Mouse (Mus musculus): ENCODE results near the gene Cxcl1.
"Not testable (repeated sequence)": the region's sequence is repeated elsewhere in the genome, so short reads cannot be mapped to it uniquely, and the experiment has no call there.

The Cxcl1 gene

DNA sequence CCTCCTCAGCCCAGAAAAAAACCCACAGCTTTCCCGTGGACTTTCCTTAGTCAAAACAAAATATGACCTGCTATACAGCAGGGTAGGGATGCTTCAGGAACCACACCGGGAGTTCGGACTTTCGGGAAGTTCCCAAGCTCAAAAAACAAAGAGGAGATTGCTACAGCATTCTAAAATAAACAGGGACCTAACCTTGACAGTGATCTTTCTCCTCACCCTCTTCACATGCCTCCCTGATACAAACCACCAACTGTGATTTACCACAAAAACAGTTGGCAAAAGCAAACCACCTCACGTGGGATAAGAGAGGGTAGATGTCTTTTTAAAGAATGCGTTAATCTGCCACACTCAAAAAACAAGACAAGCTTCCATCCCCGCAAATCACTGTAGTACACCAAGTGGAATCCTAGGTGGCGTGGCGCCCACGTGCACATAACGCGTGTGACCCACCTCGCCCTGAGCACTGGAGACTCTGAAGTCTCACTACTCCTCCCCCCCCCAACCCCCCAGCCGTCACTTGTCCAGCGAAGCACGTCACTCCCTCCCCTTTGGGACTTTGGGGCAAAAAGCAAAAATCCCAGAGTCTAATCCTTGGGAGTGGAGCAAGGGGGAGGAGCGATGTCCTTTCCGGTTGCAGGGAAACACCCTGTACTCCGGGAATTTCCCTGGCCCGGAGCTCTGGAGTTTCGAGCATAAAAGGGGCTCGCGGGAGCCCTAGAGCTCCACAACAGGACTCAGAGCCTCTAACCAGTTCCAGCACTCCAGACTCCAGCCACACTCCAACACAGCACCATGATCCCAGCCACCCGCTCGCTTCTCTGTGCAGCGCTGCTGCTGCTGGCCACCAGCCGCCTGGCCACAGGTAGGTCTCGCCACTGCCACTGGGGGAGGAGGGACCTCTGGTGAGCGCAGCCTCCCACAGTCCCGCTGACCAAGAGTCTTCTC, at the start of gene Cxcl1:
Cxcl1 (plus strand) TSS at position 723 of the 945 bp plus-strand sequence.
- peak; percentile 66 for DNase-seq

DNA sequence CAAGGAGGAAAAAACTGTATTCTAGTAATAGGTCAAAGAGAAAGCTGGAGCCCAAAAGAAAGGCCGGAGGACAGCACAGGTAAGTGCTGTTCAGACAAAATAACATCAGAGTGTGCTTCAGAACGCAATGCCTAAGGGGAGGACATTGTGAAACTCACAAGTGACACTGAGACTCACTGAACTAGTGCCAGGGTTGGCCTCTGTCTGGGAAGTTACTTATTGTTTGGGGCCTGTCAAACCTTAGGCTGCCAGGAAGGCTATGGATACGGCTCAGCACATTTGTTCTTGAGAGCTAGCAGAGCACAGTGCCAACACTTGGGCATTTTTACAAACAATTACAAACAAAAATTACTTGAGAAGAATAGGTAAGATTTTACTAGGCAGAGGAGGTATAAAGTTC, 47.1 kb upstream of the Cxcl1 start:
- DNase-seq, result no peak

DNA sequence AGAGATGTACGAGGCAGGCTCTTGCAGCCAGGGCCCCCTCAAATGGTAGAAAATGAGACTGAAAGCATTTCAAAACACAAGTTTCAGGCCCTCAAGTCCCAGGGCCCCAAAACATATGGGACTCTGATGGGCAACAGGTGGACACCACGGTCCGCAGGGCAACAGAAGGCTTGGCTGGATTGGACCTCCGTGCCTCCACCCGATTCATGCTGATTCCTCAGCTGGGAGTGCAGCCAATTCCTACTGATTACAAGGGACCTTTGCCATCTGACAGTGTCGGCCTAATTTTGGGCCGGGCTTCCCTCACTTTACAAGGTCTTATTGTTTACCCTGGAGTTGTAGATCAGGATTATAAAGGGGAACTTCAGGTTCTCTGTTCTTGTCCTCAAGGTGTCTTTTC, 40.9 kb upstream of the Cxcl1 start:
- DNase-seq, result not testable (repeated sequence)

DNA sequence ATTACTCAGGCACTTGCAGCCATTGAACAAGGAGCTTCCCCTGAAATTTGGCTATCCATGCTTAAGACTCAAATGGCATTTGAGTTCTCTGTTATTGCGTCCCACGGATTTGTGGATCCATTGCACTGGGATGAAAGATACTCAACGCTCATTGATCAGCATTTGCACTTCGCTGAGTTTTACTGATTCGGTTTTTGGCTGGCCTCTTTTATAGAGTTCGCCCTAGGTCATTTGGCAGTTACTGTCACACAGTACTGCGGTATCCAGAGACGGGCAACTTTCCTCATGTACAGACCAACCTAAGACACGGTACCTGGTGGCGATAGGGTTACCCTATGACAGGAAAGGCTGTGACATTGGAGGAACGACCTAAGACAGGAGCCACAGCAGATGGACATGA, 39.6 kb upstream of the Cxcl1 start:
- not testable (repeated sequence) for DNase-seq

DNA sequence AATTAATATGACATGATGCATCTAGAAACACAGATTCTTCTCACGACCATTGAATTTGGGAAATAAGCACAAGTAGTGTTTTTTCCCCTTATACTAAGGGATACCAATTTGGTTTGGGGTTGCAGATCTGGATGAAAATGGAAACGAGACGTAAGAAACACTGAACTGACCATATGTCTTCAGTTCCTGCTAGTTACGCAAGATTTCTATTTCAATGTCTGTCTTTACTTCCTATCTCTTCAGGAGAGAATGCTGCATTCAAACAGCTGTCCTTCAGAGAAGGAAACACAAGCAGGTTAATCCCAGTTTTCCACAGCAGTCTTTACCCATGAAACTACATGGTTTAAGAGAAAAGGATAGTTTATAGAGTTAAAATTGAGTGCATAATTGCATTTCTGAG, 37.8 kb upstream of the Cxcl1 start:
- no peak for DNase-seq

DNA sequence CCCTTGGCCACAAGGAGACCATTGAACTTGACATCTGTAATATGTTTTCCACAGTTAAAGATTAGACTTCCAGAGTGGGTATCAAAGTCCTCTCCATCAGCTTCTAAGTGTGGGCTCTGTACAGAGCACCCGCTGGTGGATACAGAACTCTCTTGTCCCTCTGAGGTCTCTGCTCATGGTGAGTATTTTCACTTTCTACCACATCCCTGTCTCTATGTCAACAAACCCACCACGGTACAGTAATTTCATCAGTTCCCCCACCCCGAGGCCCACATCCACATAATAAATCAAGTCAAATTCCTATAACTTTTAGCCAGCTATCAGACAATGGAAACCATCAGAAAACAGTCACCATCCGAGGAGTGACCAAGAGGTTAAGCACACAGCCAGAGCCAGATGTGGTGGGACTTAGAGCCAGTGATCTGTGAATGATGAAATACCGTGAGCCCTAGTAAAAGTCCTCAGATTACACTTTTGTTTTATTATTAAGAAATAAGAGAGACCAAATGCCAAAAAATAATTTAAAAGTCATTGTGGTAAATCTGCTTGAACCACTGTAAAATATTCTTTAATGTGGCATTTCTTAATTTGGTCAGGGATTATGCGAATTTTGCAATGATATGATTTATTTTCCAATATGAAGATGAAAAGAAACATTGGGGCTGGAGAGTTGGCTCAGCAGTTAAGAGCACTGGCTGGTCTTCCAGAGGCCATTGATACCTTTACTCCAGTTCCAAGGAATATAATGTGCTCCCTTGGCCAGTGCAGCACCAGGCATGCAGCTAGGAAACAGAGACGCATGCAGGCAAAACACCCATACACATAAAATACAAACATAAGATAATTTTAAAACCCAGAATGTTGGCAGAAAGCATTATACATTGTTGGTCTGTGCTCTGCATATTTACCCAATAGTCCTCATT, 35.5 kb upstream of the Cxcl1 start:
- DNase-seq, result peak; percentile 17

DNA sequence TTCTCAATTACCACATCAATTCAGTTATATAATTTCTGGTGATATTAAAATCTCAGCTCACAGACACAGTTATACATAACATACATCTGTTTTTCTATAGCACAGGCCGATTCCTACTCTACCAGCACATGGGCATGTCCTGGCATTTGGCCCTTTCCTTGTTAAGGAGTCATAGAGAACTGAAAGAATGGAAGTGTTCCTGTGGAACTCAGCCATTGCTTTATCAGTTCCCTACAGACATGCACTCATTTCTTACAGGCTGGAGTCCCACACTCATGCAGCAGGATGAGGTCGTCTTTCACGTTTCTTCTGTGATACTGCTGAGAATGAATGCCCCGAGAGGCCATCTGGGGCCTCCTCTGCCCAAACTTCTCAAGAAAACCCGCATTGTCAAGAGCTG, 33.6 kb upstream of the Cxcl1 start:
- DNase-seq, result no peak

DNA sequence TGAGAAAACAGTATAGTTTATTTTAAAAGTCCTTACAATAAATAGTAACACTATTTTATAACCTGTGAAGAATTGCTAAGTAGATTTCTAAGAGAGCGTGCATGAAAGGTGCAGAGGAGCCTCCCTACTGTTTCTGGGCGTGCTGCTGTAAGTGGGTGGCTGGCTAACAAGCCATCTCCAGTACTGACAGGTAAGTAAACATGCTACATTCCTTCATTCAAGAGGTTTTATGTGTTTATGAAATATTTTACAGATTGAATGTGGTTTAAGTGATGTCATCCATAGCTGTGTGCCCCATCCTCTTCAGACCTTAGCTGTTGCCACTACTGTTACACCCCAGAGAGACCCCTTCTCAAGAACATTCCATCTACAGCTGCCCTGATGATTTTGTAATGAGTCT, 32.6 kb upstream of the Cxcl1 start:
- DNase-seq, result no peak

DNA sequence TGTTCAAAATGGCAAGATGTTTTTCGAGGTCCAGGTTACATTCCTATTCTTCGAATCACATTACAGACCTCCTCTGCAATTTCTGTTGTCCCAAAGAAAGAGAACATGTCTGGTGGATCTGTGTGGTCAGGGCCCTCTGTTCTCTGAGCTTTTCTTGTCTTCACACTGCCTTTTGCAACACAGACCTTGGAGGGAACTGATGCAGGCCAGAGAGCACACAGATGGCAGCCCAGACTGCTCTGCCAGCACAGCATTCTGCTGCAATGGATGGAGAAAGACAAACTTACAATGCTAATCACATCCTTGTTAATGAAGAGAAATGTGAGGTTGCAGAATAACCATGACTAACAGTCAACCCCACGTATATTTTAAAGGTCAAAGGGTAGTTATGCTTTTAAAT, 32.0 kb upstream of the Cxcl1 start:
- no peak for DNase-seq

DNA sequence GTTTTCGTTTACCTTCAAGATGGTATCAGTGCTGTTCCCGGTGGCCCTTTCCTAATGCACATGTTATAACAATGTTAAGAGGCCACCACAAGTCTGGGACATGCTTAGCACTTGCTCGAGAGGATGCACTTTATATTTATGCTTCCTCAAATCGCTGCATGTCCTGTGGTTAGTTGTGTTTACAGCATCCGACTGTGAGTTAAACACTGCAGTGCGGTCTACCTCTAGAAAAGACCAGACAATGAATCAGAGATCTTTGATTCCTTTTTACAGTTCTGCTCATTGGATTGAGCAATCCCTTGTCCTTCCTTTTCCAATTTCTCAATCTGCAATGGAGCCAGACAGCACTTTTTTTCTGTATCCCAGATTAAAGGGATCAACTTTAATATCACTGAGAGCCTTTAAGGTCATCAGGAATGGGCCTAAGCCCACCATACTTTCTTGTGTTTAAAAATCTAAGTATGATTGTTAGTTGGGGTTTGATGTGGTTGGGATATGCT, 29.1 kb upstream of the Cxcl1 start:
- DNase-seq, result no peak

DNA sequence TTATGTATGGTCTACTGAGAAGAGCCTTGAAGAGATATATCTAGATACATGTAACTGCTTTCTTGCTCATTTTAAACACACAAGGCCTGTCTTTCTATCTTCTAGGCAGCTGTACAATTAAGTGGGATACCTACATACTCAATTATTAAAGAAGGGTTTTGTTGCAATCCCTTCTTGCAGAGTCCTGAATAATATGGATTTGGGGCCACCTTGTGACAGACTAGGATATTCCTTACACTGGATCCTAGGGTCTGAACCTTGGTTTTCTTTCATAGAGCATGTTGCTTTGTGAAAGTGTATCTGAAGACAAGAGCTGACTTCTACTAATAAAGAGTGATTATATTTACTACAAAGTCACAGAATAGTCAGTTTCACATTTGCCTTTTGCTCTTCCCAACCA, 24.3 kb upstream of the Cxcl1 start:
- no peak for DNase-seq

DNA sequence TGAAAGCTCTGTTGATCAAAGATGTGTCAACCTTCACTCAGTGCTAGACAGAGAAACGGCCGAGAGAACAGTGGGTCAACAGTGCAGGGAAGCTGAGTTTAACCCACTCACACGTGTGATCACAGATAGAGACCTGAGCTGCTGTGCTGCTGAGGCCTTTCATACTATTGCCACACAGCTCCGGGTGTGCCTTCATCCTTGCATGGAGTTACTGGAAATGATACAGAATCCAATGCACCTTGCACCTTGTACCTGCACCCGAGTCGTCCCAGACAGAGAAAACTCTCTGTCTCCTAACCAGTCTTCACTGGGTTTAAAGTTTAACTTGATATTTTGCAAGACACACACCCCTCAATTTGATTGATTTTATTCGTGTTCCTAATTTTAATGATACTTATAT, 18.7 kb upstream of the Cxcl1 start:
- no peak for DNase-seq

DNA sequence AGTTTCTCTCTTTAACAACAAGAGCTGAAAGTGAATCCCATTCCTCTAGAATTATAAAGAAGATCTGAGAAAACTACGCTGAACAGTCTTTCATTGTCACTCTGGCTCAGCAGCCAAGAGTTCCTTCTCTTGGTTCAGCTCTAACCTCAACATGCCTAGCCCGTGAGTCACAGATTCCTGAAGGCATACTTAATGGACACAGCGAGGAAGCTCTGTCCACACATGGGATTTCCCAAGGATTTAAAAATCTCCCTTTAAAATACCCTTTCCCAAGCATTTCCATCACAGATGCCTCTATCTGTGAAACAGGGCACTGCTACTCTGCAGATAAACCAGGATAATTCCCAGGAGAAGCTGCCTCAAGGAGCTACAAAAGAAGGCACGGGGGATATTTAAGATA, 15.0 kb upstream of the Cxcl1 start:
- no peak for DNase-seq

DNA sequence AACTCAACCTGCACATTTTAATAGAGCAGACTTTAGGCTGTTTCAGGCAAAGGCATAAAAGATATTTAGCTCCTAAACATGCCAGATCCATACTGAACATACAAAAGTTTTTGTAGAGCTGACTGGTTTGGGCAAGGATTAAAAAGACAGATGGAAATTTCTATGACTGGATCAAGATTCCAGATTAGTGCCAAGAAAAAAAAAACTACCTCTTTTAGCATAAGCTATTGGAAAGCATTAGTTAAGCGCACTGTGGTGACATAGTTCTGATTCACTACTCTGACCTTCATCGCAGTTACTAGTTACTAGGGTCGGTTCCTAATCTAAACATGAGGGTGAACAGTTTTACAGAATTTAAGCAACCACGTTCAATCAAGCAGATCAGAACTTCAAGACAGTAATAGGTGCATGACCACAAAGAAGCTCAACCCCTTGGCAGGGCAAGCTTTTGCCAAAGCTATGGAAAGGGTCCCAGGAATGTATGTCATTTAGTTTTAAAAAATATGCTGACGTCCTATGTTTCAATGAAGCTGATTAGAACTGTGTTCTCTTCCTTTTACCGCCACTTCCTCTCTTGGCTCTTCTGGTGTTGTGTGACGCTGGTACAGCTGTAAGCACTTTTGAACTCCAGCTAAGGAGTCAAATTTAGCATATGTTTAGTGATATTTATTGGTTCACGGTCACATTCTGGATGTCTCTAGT, 14.4 kb upstream of the Cxcl1 start:
- DNase-seq, result no peak

DNA sequence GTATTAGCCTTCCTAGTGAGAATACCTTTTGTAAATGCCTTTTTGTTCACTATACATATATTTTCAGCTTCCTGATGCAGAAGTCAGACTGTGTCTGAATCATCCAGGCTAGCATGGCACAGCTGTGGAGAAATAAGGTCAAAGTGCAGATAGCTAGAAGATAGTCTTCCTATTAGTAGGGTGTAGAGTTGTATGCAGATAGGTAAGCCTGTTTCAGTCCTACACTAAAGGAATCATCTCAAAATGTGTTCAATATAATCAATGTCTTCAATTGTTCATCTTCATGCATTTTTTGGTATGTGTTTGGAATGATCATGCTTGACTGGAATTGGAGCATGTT, 13.9 kb upstream of the Cxcl1 start:
- no peak for DNase-seq

DNA sequence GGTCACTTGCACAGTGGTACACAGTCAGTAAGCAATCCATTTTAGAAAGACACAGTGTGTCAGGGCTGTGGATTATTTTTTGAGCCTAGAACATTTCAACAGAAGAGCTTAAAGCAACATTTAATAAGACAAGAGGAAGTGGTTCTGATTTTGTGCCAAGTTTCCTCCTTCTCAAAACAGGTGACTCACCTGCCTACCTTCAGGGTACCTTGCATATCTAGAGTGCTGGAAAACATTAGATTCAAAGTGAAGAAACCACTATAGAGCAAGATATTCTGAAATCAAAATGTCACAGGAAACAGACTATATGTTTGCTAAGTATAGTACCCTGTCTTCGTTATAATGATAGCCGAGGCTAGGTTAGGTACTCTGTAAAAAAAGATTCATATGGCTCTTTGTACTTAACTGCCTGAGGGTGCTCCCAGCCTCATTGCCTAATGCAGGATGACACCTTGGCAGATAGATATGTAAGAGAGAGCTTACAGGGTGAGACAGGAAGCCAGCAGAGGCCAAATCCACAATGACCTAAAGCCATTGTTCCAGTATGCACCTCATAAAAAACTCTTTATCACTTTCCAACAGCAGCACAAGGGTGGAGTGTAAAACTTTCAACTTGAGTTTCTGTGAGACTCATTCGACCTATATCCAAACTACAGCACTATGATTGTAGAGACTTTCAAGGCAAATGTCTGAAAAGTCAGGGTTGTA, 11.6 kb upstream of the Cxcl1 start:
- DNase-seq, result no peak

DNA sequence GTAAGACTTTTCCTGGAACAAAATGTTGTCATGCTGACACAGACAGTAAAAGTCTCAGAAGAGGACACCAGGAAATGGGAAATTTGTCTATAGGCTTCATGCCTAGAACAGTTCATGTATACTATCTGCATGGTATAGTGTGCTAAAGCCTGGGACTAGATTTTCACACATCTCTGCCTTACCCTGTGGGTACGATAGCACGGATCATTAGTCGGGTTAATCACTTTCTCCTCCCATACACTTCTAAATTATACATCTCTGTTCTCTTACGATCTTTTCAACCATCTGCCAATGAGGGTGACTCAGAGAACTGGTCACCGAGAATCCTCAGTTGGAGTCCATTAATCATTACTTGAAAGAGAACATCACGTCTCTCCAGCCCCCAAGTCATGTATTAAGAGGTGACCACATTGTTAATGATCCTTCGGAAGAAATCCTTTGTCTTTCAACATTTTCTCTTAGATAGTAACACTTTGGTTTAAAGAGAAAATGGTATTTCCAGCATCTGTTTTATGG, 10.6 kb upstream of the Cxcl1 start:
- DNase-seq, result no peak

DNA sequence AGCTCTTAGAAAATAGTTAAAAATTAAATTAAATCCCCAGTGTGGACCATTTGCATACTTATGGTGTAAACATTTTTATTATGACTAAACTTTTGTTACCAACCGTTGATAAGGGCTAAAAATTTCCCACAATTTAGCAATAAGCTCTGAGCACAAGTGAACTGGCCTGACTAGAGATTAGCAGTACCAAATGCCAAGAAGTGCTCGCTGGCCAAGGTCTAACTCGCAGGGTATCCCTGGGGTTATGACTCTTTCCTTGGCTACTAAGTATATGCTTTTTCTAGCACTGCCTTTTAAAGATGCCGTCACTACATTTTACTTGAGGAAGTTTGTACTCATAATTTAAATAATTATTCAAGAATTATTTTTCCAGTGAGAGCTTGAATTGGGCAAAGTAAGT, 10.0 kb upstream of the Cxcl1 start:
- DNase-seq, result no peak

DNA sequence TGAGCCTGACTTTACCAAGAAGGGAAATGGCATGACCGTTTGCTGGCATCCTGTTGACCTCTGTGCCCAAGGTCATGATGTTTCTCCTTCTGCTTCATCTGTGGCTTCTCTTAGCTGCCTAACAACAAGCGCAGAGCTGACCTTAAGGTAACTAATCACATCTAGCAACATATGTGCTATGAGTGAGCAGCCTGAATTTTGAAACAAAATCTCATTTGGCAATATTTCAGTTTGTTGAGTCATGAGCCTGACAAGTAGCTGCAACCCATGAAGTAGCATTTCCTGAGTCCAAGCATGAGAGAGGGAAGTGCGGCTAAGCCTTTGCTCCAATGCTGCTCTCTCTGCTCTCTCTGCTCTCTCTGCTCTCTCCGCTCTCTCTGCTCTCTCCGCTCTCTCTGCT, 9.4 kb upstream of the Cxcl1 start:
- DNase-seq, result no peak

DNA sequence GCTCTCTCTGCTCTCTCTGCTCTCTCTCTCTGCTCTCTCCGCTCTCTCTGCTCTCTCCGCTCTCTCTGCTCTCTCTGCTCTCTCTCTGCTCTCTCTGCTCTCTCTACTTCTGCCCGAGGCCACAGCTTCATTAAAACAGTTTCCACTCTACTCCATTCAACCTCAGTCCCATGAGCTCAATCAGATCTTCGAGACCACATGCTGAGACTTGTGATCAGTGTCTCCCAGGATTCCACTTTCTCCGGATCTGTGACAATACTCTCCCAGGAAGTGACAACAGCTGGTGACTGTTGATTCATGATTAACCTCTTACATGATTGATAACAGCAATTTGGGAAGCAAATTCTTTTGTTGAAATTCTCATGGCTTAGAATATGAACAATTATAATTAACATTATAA, 8.9 kb upstream of the Cxcl1 start:
- DNase-seq, result no peak

DNA sequence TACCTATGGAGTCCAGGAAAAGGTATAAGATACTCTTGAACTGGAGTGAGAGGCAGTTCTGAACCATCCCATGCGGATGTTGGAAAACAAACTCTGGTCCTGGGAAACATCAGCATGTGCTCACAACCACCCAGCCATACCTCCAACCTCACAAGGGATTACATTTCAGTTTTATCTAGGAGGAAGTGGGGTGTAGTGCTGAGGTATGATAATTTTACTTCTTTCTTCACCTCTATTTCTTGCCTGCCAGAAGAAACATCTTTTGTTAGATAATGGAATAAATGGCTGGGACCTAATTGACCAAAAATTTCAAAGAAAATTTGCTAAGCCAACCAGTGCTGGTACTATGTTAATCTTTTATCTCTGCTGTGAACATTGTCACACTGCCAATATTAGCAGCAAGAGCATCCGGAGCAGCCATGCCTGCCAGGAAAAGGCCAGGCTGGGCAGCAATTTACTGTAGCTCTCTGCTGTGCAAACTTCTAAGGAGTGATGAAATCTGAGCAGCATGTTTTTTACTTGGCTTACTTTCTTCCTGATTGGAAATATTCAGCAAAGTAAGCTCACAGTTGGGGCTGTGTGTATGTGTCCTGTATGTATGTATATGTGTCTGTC, 6.3 kb upstream of the Cxcl1 start:
- no peak for DNase-seq

DNA sequence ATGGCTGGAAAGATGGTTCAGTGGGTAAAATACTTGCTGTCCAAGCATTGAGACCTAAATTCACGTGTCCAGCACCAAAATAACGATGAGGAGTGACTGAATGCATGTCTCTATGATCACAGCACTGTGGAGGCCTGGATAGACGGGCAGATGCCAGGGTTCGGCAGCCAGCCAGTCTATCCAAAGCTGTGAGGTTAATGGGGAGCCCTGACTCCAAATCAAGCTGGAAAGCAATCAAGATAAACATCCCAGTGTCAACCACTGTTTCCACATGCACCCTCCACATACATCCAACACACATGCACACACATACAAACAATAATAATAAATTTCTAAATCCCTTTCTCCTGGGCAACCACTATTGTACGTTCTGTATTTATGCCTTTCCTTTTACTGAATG, 2.4 kb upstream of the Cxcl1 start:
- no peak for DNase-seq

All from embryo, embryonic 11 days (tissue).